Mouse (Mus musculus): ENCODE results near the gene Arl16.

GRCm38 (mm10) chr11:120465521-120465920, 1.9 kb downstream of the Arl16 start:
- TF ChIP-seq CTCF (IDR thresholded peaks at IDR 0.05) (no peak), POLR2A (IDR thresholded peaks at IDR 0.05; ENCODE audit: insufficient read depth, low read depth, low read length) (no peak), EP300 (IDR thresholded peaks at IDR 0.05; ENCODE audit: insufficient read depth, low read depth, low read length) (no peak)
